Mouse (Mus musculus): ENCODE data around the gene Cmtm7.

DNA sequence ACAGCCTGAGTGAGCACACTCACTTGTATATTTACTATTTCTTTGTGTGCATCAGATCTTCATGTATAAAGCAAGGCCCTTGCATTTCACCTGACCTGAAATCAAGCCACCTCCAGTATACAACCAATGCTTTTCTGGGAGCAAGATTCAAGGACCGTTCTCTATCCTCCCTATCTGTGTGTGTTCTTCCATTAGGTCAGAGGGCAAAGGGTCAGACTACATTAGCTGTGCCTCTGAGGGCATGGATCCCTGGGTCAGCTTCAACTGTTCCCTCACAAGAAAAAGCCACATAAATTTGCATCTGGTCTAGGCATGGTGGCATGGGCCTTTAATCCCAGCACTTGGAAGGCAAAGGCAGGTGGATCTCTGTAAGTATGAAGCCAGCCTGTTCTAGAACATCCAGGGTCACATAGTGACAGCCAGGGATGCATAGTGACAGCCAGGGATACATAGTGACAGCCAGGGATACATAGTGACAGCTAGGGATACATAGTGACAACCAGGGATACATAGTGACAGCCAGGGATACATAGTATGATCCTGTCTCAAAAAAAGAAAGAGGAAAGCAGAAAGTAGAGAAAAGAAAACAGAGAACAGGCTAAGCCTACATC is 45.7 kb upstream of the Cmtm7 start:
- TF ChIP-seq CTCF (IDR thresholded peaks at IDR 0.05; ENCODE audit: extremely low read depth, insufficient read depth, insufficient read length, insufficient replicate concordance) (no peak), POLR2A (IDR thresholded peaks at IDR 0.05; ENCODE audit: low read depth, low read length) (no peak)
